Mouse (Mus musculus): ENCODE measurements around the gene Mpv17. TPM values are rescaled to one million over a fixed set of nuclear protein-coding genes. Genes with fewer than 3 reads are reported as not detected.

Gene Mpv17
- polyA plus RNA-seq, 1 experiment, result 30.0 TPM

DNA sequence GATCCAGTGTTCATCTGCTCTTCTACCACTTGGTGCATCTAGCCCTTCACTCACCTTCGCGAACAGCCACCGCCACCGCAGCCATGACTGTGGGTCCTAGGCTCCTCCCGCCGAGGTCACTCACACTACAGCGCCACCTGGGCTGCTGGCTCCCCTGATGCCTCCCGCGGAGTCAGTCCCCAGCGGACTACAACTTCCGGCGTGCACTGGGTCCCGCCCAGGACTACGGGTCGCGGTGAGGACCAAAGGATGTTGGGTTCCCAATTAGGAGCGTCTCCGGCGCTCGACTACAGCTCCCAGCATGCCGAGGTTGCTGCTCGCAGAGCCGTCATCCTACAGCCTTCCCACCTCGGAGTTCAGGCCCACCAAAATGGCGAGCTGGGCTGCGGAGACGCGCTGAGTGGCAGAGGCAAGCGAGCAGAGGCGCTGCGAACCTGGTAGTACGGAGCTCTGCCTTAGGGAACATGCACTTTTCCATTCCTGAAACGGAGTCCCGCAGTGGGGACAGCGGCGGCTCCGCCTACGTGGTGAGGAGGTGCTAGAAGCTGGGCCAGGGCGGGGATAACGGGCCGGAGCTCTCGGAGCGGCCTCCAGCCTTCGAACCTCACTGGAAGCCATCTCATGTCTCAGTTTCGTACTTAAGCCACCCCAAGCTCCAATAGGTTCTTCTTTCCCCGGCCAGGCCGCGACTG, 39.0 kb upstream of the Mpv17 start, which contains the start of the genes Snx17 and Eif2b4:
Gene Snx17, plus strand, starts transcription at position 289 of the 692 bp plus-strand sequence.
Gene Eif2b4, minus strand, starts transcription at position 492 of the 692 bp plus-strand sequence.
- no peak for TF ChIP-seq GATA1 (IDR thresholded peaks at IDR 0.05; ENCODE audit: low read length)

DNA sequence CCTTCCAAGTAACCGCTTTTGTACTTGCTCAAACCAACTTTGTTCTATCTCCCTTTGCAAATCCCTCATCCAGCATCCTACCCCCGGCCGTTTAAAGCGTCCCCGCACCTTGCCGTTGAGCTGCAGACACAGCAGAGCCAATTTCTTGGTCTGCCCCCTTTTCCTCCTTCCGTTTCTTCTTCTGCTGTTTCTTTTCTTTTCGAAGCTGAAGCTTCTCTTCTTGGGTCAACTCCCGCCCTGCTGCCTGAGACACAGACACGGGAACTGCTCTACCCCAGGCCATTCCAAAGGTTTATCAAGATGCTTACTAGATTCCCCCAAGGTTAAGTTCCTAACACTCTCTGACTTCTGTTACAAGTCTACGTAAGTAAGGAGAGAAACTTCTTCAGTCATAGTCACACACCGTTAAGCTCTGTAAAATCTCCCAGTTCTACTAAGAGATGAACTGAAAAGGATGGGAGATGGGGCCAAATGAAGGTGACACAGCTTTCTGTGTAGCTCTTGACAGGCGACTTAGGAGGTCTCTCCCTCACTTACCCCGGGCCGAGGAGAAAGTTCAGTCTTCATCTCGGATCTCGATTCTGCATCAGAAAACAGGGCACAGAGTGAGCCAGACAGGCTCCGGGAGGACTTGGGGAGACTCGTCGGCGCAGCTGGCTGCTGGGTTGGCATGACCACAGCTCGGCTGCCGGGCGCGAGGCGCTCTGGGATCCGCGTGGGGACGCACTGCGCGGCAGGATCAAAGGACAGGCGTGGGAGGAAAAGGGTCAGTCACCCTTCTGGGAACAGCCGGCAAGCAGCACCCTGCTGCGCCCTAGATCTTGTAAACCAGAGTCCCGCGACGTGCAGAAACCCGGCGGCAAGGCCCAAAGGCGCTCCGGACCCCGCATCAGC, 38.2 kb upstream of the Mpv17 start:
- TF ChIP-seq GATA1 (IDR thresholded peaks at IDR 0.05; ENCODE audit: low read length), result no peak

DNA sequence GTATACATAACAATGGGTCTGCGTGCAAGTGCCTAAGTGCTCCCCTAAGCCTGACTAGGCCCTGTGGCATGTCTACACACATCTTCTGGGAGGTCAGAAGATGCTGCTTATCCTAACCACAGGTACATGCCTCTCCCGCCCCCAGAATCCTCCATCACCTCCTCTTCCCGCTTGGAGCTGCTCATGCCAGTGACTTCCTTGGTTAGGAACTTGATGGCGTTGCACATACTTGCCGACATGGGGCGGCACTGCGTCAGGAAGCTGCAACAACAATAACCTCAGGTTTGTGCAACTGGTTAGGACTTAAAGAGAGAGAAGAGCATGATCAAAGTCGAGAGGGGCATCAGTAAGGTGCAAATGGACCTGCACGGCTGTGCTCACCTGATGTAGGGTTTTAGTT, 36.1 kb upstream of the Mpv17 start:
- no peak for TF ChIP-seq GATA1 (IDR thresholded peaks at IDR 0.05; ENCODE audit: low read length)

DNA sequence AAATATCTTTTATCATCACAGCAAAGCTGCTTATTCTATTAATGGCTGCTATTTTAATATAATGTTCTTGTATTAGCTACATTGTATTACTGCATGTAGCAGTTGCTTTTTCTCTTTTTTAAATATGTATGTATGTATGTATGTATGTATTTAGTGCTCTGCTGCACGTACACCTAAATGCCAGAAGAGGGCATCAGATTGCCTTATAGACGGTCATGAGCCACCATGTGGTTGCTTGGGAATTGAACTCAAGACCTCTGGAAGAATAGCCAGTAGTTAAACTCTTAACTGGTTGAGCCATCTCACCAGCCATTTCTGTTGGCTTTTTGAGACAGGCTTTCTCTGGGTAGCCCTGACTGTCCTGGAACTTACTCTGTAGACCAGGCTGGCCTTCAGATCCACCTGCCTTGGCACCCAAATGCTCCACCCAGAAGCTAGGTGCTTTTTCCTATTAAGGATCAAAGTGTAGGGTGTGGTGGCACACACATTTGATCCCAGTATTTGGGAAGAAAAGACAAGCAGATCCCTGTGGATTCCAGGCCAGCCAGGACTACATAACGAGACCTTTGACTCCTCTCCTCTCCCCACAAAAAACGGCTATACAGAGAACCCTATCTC, 34.3 kb upstream of the Mpv17 start:
- TF ChIP-seq GATA1 (IDR thresholded peaks at IDR 0.05; ENCODE audit: low read length), result no peak

DNA sequence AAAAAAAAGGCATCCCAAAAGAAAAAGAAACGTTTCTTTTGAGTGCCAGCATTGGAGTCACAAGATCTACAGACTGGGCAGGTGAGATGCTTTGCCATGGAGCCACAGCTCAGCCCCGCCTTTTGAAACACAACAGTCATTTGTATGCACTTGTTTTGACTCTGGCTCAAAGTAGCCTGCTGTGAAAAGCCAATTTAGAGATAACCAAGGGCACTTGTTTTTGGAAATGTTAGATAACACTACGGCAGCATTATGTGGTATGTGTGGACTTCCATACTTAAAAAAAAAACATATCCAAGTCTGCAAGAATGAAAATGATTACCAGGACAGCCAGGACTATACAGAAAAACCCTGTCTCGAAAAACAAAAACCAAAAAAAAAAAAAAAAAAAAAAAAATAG, 29.6 kb upstream of the Mpv17 start:
- TF ChIP-seq GATA1 (IDR thresholded peaks at IDR 0.05; ENCODE audit: low read length), result no peak

DNA sequence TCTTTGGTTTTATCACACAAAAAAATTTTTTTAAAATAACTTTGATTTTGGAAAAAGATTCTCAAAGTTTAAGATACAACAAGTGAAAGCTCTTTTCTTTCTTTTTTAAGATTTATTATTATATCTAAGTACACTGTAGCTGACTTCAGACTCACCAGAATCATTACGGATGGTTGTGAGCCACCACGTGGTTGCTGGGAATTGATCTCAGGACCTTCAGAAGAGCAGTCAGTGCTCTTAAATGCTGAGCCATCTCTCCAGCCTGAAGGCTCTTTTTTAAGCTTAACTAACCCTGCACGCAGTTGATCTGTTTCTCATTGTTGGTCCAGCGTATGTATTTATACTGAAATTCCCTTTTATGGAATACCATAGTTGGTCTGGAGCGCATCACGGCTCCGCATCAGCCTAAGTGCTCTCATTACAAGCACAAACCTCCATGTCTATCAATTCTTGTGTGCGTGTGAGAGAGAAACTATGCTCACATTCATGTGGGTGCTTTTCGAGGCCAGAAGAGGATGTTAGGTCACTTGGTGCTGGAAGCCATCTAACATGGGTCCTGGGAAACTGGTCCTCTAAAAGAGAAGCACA, 27.2 kb upstream of the Mpv17 start:
- TF ChIP-seq GATA1 (IDR thresholded peaks at IDR 0.05; ENCODE audit: low read length), result no peak

DNA sequence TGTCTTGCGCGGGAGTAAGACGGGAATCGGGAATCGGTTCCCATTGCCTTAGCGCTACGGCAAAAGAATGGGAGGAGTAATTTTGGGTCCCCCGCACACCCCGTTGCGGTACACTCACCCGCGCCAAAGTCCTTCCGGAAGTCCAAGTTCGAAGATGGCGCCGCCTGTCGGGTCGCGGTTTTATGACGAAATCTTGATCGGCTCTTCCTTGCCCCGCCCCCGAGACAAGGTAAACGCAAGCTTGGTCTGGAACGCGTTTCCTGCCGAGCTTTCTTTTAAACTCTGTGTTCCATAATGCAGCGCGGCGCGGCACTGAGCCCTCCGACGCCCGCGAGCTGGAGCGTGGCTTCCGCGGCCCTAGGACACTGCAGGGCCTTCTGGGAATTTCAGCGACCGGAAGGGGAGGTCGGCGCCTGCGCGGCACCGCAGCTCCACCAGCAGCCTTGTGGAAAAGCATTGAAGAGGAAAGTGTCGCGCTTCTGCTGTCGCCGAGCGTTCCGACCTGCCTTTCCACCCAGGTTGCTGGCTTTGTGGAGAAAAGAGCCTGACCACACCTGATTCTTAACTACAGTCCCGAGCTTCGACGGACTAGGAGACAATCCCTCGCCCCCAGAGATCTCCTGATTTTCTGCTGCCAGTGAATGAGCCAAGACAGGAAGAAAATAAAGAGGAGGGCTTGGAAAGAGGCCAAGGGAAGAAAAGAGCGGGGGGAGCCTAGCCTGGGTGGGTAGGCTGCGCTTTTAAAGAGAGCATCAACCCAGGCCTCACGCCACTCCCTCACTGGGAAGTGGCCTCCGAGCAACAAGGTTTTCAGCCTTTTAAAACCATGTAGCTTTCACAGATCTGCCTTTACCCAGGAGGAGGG, 25.9 kb upstream of the Mpv17 start, which contains the start of the genes Gm29609 and Gtf3c2:
Gene Gm29609, minus strand, starts transcription at position 146 of the 865 bp plus-strand sequence.
Gene Gtf3c2, minus strand, starts transcription at position 379 of the 865 bp plus-strand sequence.
- no peak for TF ChIP-seq GATA1 (IDR thresholded peaks at IDR 0.05; ENCODE audit: low read length)

DNA sequence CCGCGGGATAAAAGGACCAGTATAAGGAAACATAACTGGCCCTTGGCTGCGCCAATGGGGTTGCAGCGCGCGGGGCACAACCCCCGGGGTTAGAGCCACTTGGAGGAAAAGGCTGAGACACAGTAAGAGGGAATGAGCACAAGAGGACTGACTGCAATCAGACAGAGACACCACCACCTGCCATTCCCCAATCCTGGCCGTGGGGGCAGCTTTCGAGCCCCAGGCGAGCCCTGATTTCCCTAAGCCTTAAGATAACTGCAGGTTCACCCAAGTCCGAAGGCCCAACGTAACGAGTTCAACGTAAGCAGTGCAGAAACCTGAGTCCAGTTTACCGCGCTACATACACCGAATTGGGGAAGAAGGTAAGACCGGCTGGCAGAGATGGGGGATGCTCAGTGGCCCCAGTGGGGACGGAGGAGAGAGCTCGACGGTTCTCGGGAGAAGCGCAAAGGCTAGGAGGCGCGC, 25.3 kb upstream of the Mpv17 start:
- no peak for TF ChIP-seq GATA1 (IDR thresholded peaks at IDR 0.05; ENCODE audit: low read length)

DNA sequence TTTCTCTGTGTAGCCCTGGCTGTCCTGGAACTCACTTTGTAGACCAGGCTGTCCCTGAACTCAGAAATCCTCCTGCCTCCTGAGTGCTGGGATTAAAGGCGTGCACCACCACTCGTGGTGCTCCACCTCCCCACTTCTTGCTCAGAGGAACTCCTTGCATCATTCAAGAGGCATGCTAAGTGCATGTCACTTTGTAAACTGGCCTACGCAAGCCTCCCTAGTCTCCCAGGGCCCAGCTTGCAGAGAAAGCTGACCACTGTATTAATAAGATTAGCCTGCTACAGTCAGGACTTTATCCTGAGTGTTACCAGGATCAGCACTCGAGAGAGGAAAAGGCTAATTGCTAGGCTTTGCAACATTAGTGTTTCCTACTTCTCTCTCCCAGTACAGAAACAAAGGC, 14.6 kb upstream of the Mpv17 start:
- no peak for TF ChIP-seq GATA1 (IDR thresholded peaks at IDR 0.05; ENCODE audit: low read length)

DNA sequence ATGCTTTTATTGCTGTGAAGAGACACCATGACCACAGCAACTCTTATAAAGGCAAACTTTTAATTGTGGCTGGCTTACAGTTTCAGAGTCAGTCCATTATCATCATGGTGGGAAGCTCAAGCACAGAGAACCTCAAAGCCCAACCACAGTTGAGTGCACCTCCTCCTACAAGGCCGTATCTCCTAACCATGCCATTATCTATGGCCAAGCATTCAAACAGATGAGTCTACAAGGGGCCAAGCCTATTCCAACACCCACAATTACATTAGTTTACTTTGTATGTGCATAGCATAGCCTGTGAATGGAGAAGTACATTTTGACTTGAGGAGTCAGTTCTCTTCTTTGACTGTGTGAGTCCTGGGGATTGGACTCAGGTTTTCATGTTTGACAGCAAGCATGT, 10.8 kb upstream of the Mpv17 start:
- TF ChIP-seq GATA1 (IDR thresholded peaks at IDR 0.05; ENCODE audit: low read length), result no peak

DNA sequence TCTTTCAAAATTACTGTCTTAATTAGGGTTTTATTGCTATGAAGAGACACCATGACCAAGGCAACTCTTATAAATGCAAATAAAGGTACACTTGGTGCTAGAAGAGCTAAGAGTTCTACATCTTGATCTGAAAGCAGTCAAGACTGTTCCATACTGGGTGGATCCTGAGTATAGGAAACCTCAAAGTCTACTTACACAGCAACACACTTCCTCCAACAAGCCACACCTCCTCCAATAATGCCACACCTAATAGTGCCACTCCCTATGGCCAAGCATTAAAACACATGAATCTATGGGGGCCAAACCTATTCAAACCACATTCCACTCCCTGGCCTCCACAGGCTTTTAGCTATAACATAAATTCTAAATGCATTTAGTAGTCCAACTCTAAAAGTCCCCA, 8.4 kb upstream of the Mpv17 start:
- no peak for TF ChIP-seq GATA1 (IDR thresholded peaks at IDR 0.05; ENCODE audit: low read length)

DNA sequence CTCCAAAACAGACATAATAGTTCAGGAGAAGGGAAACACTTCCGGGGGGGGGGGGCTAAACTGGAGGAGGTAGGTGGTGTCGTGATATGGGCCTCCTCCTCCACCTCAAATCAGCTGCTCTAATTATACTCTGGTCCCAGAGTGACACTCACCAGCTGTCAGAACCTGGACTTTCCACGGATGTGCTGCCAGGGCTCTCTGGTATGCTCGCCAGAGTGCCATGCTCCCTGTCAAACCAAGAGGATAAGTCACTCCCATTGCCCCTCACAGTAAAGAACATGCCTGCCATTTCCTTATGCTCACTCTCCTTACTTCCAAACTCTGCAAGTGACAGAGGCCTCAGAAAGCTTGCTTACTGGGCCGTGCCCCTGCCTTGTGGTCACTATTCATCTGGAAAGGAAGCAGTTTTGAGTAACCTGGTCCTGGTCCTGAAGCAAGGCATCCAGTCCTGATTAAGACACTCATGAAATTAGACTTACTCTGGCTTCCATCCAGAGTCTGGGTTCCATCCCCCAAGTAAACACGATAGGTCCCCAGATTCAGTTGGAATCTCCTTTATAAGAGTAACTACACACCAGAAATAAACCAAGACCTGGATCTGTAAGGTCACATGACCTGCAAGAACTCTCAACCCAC, 417 bp downstream of the Mpv17 start:
- TF ChIP-seq GATA1 (IDR thresholded peaks at IDR 0.05; ENCODE audit: low read length), result no peak

DNA sequence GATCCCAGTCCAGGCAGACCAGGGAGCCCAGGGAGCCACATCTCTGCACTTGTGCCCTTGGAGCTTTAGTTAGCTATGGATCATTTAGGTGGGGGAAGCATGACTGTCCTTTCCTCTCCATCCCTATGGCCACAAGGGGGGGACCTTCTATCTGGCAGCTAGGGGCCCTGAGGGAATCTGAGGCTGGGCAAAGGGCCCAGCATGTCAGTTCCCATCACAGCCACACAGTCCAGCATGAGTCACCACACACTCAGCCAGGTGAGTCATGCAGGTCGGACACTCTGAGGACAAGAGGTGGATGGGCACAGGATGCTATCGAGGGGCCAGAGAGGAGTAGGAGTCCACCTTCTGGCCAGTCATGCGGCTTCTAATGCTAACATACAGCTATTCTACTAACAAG, 2.3 kb downstream of the Mpv17 start:
- no peak for TF ChIP-seq GATA1 (IDR thresholded peaks at IDR 0.05; ENCODE audit: low read length)

DNA sequence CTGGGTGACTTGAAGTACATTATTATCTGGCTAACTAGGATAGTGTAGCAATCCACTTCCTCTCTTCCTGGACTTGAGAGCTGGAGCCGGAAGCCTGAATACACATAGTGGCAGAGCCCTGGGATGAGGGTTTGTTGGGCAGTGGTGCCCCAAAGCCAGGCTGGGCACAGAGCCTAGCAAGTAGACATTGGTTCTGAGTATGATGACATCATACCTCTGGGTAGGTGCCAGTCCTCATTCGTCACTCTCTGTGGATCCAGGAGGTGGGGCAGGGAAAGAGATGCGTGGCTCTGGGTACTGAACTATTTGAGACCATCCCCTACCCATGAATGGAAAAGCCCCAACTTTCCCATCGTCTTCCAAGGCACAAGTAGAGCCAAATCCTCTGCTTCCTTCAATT, 4.3 kb downstream of the Mpv17 start:
- TF ChIP-seq GATA1 (IDR thresholded peaks at IDR 0.05; ENCODE audit: low read length), result no peak
